Mouse (Mus musculus) liver, adult 2 months (tissue): ENCODE measurements at regions not wholly inside any gene's neighbourhood (a gene's known extent, or its start where the extent isn't known, plus 50 kb on each side); places are given as distances from the start of the nearest gene placed in this dataset.

ENCODE experiments used
- DNase-seq: peaks from one replicate; pipeline ENCODE4 v3.0.0-alpha.2; 2011; ENCODE audit warnings: low read depth, low spot score; ENCODE audit errors: extremely low read depth
- H3K27ac ChIP-seq: fragments of 200-500 bp; replicated peaks from 2 replicates; pipeline ENCODE4 v1.5.1; 2012; ENCODE audit warnings: low read depth, mild to moderate bottlenecking, control low read depth, inconsistent platforms, low read length; ENCODE audit not compliant: insufficient read depth
- H3K27me3 ChIP-seq: fragments of 200-500 bp; 2 replicates; pipeline ENCODE4 v1.6.1; 2012; ENCODE audit warnings: mild to moderate bottlenecking, moderate library complexity, low read length, inconsistent platforms; ENCODE audit not compliant: control insufficient read depth, insufficient read depth
- H3K36me3 ChIP-seq: fragments of 200-500 bp; 2 replicates; pipeline ENCODE4 v1.6.1; 2012; ENCODE audit warnings: low read length, inconsistent platforms; ENCODE audit not compliant: control insufficient read depth, insufficient read depth
- H3K4me1 ChIP-seq: fragments of 200-500 bp; 2 replicates; pipeline ENCODE4 v1.6.1; 2011; ENCODE audit warnings: low read length; ENCODE audit not compliant: control insufficient read depth, insufficient read depth
- H3K4me3 ChIP-seq: fragments of 200-500 bp; 2 replicates; pipeline ENCODE4 v1.5.1; 2011; ENCODE audit warnings: low read depth, mild to moderate bottlenecking, control low read depth, low read length, moderate library complexity; ENCODE audit not compliant: insufficient read depth
- H3K79me2 ChIP-seq: fragments of 200-500 bp; 2 replicates; pipeline ENCODE4 v1.6.1; 2012; ENCODE audit warnings: inconsistent platforms, mild to moderate bottlenecking, low read length, moderate library complexity; ENCODE audit not compliant: control insufficient read depth, insufficient read depth
- H3K9ac ChIP-seq: fragments of 200-500 bp; 2 replicates; pipeline ENCODE4 v1.6.1; 2012; ENCODE audit warnings: low read depth, mild to moderate bottlenecking, control low read depth, inconsistent platforms, low read length
- CTCF ChIP-seq: fragments of 200-500 bp; IDR thresholded peaks from 2 replicates; pipeline ENCODE4 v1.5.1; 2011; ENCODE audit warnings: low read depth, low read length, control low read depth
- POLR2A ChIP-seq: fragments of 200-500 bp; IDR thresholded peaks from 2 replicates; pipeline ENCODE4 v1.6.1; 2011; ENCODE audit warnings: low read length, control low read depth; ENCODE audit not compliant: insufficient read depth; ENCODE audit errors: extremely low read depth
- WGBS: fragments of 180-500 bp; shearing (Covaris S2); methylation state at CpG from one replicate; pipeline ENCODE4 v1.1.7; 2018; 5-methylcytosine and 5-hydroxymethylcytosine counted together

GRCm38 (mm10) chr13:58740731-58741130 is 65.6 kb upstream of the Ntrk2 start:
- DNase-seq, result no peak
- H3K4me3 ChIP-seq, result no peak overlapping the region
- H3K9ac ChIP-seq, result no peak overlapping the region
- H3K79me2 ChIP-seq, result no peaks in the 10 kb centered on the region
- TF ChIP-seq POLR2A (no peak), CTCF (no peak)
- H3K27ac ChIP-seq, result no peak overlapping the region
- no peaks in the 10 kb centered on the region for H3K27me3 ChIP-seq
- H3K4me1 ChIP-seq, result no peaks in the 10 kb centered on the region
- no peaks in the 10 kb centered on the region for H3K36me3 ChIP-seq
- 64% methylated on average over 7 of the region's 7 CpGs for WGBS

- no peaks in the 10 kb centered on the region for H3K27me3 ChIP-seq
- no peak overlapping the region for H3K27ac ChIP-seq
- WGBS, result 77% methylated on average over 3 of the region's 3 CpGs
- DNase-seq, result no peak
- H3K4me3 ChIP-seq, result no peak overlapping the region
- no peaks in the 10 kb centered on the region for H3K36me3 ChIP-seq
- H3K79me2 ChIP-seq, result no peaks in the 10 kb centered on the region
- TF ChIP-seq CTCF, result no peak
- TF ChIP-seq POLR2A, result no peak
- no peaks in the 10 kb centered on the region for H3K4me1 ChIP-seq
- H3K9ac ChIP-seq, result no peak overlapping the region
These were observed 60.3 kb upstream of the Ntrk2 start for GRCm38 (mm10) chr13:58746056-58746455.

- Histone ChIP-seq H3K9ac (no peak overlapping the region), H3K4me1 (no peaks in the 10 kb centered on the region), H3K36me3 (no peaks in the 10 kb centered on the region), H3K79me2 (no peaks in the 10 kb centered on the region), H3K4me3 (no peak overlapping the region), H3K27me3 (no peaks in the 10 kb centered on the region), H3K27ac (no peak overlapping the region)
- WGBS, result 91% methylated on average over 6 of the region's 6 CpGs
- no peak for TF ChIP-seq POLR2A
- no peak for TF ChIP-seq CTCF
- DNase-seq, result no peak
These were observed 58.7 kb upstream of the Ntrk2 start for GRCm38 (mm10) chr13:58747685-58748084.

GRCm38 (mm10) chr13:58756125-58756524 is 50.2 kb upstream of the Ntrk2 start:
- Histone ChIP-seq H3K27me3 (no peaks in the 10 kb centered on the region), H3K27ac (peak overlapping the region; percentile 10; the same call in 1 of the 2 replicates), H3K9ac (no peak overlapping the region), H3K4me1 (peaks cover 8% of the 10 kb centered on the region; the same call in 1 of the 2 replicates), H3K36me3 (no peaks in the 10 kb centered on the region), H3K79me2 (no peaks in the 10 kb centered on the region), H3K4me3 (no peak overlapping the region)
- 16% methylated on average over 6 of the region's 6 CpGs for WGBS
- TF ChIP-seq POLR2A (no peak), CTCF (no peak)
- DNase-seq, result peak; percentile 90
